Mouse (Mus musculus): ENCODE results near the gene Nup133. TPM values are rescaled to one million over a fixed set of nuclear protein-coding genes. Genes with fewer than 3 reads are reported as not detected.

Gene Nup133
- polyA plus RNA-seq (2015; fragmentation: Nextera tagmentation; extraction: Ambion mirVana), result 9.9 and 11.2 TPM in 2 replicates

GRCm38 (mm10) chr8:123948942-123949685, at the start of gene Nup133:
Gene Nup133, minus strand, starts transcription at chr8:123949265.

DNA sequence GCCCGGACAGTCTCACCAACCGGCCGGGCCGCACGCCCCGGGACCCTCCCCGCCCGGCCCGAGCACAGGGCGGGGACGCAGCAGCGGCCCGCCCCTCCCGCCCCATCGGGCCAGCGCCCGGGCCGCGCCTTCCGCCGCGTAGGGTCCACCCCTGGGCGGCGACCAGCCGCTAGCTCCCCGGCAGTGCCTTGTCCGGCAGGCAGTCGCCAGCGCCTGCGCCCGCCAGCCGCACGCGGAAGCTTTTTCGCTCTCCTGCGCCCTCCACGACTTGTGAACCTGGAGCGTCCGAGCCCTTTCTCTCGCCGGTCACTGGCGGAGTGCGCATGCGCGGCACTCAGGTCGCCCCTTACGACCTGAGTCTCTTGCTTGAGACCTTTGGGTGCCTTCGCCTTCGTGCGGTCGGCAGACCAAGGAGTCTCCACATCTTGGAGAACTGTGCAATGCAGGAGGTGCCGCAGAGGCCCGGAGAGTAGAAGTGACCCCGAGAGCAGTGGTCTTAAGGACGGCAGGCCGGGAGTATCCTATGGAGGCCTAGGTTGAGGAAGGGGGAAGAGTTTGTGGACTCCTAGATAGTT, 33.8 kb upstream of the Nup133 start, which contains the start of gene Abcb10:
Abcb10 (minus strand) TSS at position 297 of the 575 bp plus-strand sequence.

GRCm38 (mm10) chr8:123894502-123895097, 54.5 kb downstream of the Nup133 start, which contains the start of gene Acta1:
Gene Acta1, minus strand, starts transcription at chr8:123894751.

GRCm38 (mm10) chr8:123859648-123860259, 89.3 kb downstream of the Nup133 start, which contains the start of gene Ccsap:
Gene Ccsap, minus strand, starts transcription at chr8:123860209.

Other genes starting within 250 kb of the Nup133 start
- gene Rab4a, start 143.3 kb downstream of the Nup133 start, polyA plus RNA-seq (2015; fragmentation: Nextera tagmentation; extraction: Ambion mirVana), result 54.4 and 56.0 TPM in 2 replicates
- 2.7 and 3.4 TPM in 2 replicates for gene Ccsap, start 89.1 kb downstream of the Nup133 start, polyA plus RNA-seq (2015; fragmentation: Nextera tagmentation; extraction: Ambion mirVana)
- 7,704 and 8,329 TPM in 2 replicates for gene Acta1, start 54.5 kb downstream of the Nup133 start, polyA plus RNA-seq (2015; fragmentation: Nextera tagmentation; extraction: Ambion mirVana)
- 10.1 and 13.1 TPM in 2 replicates for gene Abcb10, start 33.9 kb upstream of the Nup133 start, polyA plus RNA-seq (2015; fragmentation: Nextera tagmentation; extraction: Ambion mirVana)
- gene Taf5l, start 72.1 kb upstream of the Nup133 start, polyA plus RNA-seq (2015; fragmentation: Nextera tagmentation; extraction: Ambion mirVana), result 20.6 and 21.7 TPM in 2 replicates
- 1.8 and 2.3 TPM in 2 replicates for gene Urb2, start 72.2 kb upstream of the Nup133 start, polyA plus RNA-seq (2015; fragmentation: Nextera tagmentation; extraction: Ambion mirVana)